Mouse (Mus musculus): ENCODE measurements around the gene Tcp1.

DNA sequence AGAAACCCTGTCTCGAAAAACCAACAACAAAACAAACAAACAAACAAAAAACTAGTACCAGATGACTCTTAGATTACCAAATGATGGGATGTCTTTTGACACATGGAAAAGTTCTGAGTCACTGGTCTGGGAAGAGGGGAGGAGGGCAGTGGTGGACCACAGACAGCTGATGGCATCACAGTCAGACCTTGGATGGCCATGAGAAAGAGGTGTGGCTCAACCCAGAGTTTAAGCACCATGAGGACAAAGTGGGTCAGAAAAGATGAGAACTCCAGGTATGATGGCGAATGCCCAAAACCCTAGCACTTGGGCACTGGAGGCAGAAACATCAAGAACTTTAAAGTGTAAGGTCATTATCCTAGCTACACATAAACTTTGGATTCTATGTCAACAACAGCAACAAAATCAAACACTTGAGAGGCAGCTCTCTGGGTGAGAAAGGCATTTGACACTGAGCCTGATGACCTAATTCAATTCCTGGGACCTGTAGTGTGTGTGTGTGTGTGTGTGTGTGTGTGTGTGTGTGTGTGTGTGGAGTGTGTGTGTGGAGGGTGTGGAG is 22.0 kb downstream of the Tcp1 start:
- TF ChIP-seq CTCF (IDR thresholded peaks at IDR 0.05; ENCODE audit: low read depth) (no peak), EP300 (IDR thresholded peaks at IDR 0.05; ENCODE audit: low read depth) (no peak)
